Mouse (Mus musculus) embryonic facial prominence, embryonic 14.5 days (tissue): Measurements from ENCODE around the gene Mpp1. TPM values are rescaled to one million over a fixed set of nuclear protein-coding genes. Genes with fewer than 3 reads are reported as not detected.

Experiments used
- ATAC-seq: fragments of 200-750 bp; cut with Nextera tagmentation; 2 replicates; pipeline ENCODE4 v1.8.0; 2017; ENCODE audit warnings: low read depth, moderate number of reproducible peaks, moderate TSS enrichment
- DNase-seq: peaks from one replicate; pipeline ENCODE4 v3.0.0-alpha.2; 2015; ENCODE audit warnings: low spot score
- H3K27ac ChIP-seq: fragments of 300-500 bp; sonication (generic); replicated peaks from 2 replicates; pipeline ENCODE4 v1.5.1; 2014; ENCODE audit warnings: low read depth, mild to moderate bottlenecking, low read length, moderate library complexity
- H3K27me3 ChIP-seq: fragments of 300-500 bp; sonication (generic); replicated peaks from 2 replicates; pipeline ENCODE4 v1.6.1; 2014; ENCODE audit warnings: low read length; ENCODE audit not compliant: control insufficient read depth, insufficient read depth
- H3K36me3 ChIP-seq: fragments of 300-500 bp; sonication (generic); 2 replicates; pipeline ENCODE4 v1.6.1; 2014; ENCODE audit warnings: low read length, mixed read lengths; ENCODE audit not compliant: control insufficient read depth, insufficient read depth
- H3K4me1 ChIP-seq: fragments of 300-500 bp; sonication (generic); 2 replicates; pipeline ENCODE4 v1.6.1; 2014; ENCODE audit warnings: antibody characterized with exemption, low read length; ENCODE audit not compliant: control insufficient read depth, insufficient read depth
- H3K4me2 ChIP-seq: fragments of 300-500 bp; sonication (generic); 2 replicates; pipeline ENCODE4 v1.6.1; 2014; ENCODE audit warnings: low read depth, mild to moderate bottlenecking, low read length, moderate library complexity, mixed read lengths
- H3K4me3 ChIP-seq: fragments of 300-500 bp; sonication (generic); 2 replicates; pipeline ENCODE4 v1.5.1; 2014; ENCODE audit warnings: low read depth, mild to moderate bottlenecking, low read length
- H3K9ac ChIP-seq: fragments of 300-500 bp; sonication (generic); 2 replicates; pipeline ENCODE4 v1.6.1; 2014; ENCODE audit warnings: low read depth, mild to moderate bottlenecking, low read length, moderate library complexity, mixed read lengths
- H3K9me3 ChIP-seq: fragments of 300-500 bp; sonication (generic); 2 replicates; pipeline ENCODE4 v1.6.1; 2016; ENCODE audit warnings: low read length; ENCODE audit not compliant: control insufficient read depth
- WGBS: fragments of 180-500 bp; shearing (Covaris S2); extraction: QIAGEN DNeasy Blood & Tissue Kit; methylation state at CpG from one replicate; pipeline ENCODE4 v1.1.7; 2014; 5-methylcytosine and 5-hydroxymethylcytosine counted together
- polyA plus RNA-seq: library from polyadenylated mRNA; unstranded; fragments of >200 nt; fragmentation: Nextera tagmentation; extraction: Ambion mirVana; gene quantifications from 2 replicates; pipeline ENCODE4 v1.2.1, GENCODE M21; 2014

Gene Mpp1
- polyA plus RNA-seq, 1 experiment from 2014 or later: 48.0 TPM

DNA sequence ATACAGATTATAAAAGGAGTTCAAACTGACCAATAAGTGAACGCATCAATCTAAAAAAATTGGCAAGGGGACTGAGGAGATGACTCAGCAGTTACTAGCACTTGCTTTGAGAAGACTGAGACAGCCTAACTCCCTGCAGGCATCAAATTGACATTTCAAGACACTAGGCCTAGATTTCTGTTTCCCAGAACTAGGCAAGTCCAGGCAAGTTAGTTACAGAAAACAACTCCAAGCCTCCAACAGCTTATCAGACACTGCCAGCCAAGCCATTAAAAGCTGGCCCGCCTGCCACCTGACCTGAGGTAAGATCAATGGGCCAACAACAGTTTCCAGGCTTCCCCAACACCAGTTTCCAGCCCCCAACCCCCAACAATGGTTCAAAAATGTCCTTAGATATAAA is 6.9 kb upstream of the Mpp1 start:
- Histone ChIP-seq H3K27ac (no peak overlapping the region), H3K4me1 (no peaks in the 10 kb centered on the region), H3K9ac (no peak overlapping the region), H3K4me3 (no peak overlapping the region), H3K9me3 (no peaks in the 10 kb centered on the region), H3K36me3 (no peaks in the 10 kb centered on the region), H3K27me3 (no peaks in the 10 kb centered on the region), H3K4me2 (no peak overlapping the region)
- WGBS: 77% methylated on average over 2 of the region's 2 CpGs
- no peak for ATAC-seq
- DNase-seq: no peak

DNA sequence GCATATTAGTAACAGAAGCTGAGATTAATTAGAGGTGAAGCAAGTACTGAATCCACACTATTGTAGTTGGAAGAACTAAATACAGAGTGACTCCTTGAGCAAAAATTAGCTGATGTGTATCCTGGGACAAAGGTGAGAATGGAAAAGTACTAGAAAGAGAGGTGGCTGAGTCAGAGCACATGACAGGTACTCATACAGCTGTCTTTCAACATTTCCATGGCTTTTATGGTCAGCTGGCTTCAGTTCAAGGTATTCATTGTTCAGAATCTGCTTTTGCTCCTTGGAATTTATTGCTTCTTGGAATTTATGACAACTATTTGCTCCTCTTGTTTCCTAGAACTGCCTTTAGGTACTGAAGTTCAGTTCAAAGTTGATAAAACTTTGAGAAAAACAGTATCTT is 6.1 kb upstream of the Mpp1 start:
- ATAC-seq (no peak), DNase-seq (no peak)
- H3K9ac ChIP-seq: no peak overlapping the region
- H3K4me2 ChIP-seq: no peak overlapping the region
- H3K27me3 ChIP-seq: no peaks in the 10 kb centered on the region
- no peaks in the 10 kb centered on the region for H3K4me1 ChIP-seq
- no peaks in the 10 kb centered on the region for H3K9me3 ChIP-seq
- H3K4me3 ChIP-seq: no peak overlapping the region
- H3K36me3 ChIP-seq: no peaks in the 10 kb centered on the region
- no peak overlapping the region for H3K27ac ChIP-seq

DNA sequence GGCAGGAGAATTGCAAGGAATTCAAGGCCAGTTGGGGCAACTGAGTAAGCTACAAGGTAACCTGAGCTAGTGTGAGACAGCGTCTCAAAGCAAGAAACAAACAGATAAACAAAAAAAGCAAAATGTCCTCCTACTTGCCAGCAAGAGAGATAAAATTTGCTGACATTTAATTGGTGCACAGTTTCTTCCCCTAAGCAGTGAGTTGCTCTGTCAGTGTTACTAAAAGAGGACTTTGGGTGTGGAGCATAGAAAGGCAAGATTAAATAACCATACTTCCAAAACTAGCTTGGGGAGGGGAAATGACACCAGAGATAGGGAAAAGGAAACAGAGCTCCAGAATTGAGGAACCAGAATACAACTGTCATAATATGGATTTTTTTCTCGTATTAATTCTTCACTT is 1.3 kb downstream of the Mpp1 start:
- Histone ChIP-seq H3K4me2 (peak overlapping the region; percentile 54; the same call in 1 of the 2 replicates), H3K27me3 (no peaks in the 10 kb centered on the region), H3K4me3 (no peak overlapping the region), H3K36me3 (0 out of 2 replicates have a peak, but pooled peaks cover 8% of the 10 kb centered on the region), H3K27ac (no peak overlapping the region), H3K4me1 (no peaks in the 10 kb centered on the region), H3K9ac (no peak overlapping the region), H3K9me3 (no peaks in the 10 kb centered on the region)
- DNase-seq (no peak), ATAC-seq (no peak)
- WGBS: 72% methylated on average over 2 of the region's 2 CpGs

DNA sequence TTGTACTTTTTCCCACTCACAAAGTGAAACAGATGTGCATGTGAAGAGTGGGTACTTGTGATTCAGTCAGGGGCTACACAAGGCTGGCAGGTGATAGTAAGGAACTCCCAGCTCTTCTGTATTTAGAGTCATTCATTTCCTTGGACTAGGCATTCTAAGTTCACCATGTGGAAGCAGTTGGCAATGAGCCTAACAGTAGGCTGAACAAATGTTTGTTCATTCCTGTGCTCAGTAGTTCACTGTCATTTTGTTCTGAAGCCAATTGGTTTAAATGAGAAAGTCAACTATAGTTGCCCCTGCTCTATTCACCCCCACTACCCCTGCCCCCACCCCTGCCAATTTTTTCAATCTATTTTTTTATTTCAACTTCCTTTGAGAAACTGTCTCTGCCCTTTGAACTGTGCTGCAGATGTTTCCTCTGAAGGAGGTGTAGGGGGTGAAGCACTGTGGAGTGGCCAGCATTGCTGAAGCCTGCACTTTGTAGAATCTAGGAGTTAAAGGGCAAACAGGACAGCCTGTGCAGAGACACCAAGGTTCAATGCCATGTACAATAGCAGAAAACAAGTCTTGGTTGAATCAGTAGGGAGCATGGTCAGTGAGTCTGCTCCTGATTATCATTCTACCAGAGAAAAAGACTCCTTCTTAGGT is 2.4 kb downstream of the Mpp1 start:
- Histone ChIP-seq H3K27ac (no peak overlapping the region), H3K9ac (no peak overlapping the region), H3K4me3 (no peak overlapping the region), H3K4me2 (no peak overlapping the region), H3K27me3 (no peaks in the 10 kb centered on the region), H3K36me3 (0 out of 2 replicates have a peak, but pooled peaks cover 8% of the 10 kb centered on the region), H3K9me3 (no peaks in the 10 kb centered on the region), H3K4me1 (no peaks in the 10 kb centered on the region)
- ATAC-seq (no peak), DNase-seq (peak; percentile 17)

DNA sequence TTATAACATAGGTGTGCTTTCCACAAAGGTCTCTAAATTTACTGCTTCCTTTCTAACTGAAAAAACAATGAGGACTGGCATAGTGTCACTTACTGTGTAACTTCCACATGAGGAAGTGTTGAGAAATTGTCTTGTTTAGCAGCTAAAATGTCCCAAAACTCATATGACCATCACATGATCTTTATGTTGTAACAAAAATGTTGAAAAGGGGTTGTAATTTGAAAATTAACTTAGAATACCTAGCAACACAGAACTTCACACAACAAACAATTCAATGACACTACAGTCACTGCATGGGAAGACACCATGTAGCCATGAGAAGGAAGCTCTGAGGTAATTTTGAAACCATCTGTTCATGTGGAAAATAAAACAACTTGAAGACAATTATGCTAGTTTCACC is 3.9 kb downstream of the Mpp1 start:
- Histone ChIP-seq H3K4me3 (no peak overlapping the region), H3K27ac (no peak overlapping the region), H3K4me2 (no peak overlapping the region), H3K9ac (no peak overlapping the region), H3K9me3 (no peaks in the 10 kb centered on the region), H3K4me1 (no peaks in the 10 kb centered on the region), H3K36me3 (0 out of 2 replicates have a peak, but pooled peaks cover 8% of the 10 kb centered on the region), H3K27me3 (no peaks in the 10 kb centered on the region)
- DNase-seq: no peak
- ATAC-seq: no peak

DNA sequence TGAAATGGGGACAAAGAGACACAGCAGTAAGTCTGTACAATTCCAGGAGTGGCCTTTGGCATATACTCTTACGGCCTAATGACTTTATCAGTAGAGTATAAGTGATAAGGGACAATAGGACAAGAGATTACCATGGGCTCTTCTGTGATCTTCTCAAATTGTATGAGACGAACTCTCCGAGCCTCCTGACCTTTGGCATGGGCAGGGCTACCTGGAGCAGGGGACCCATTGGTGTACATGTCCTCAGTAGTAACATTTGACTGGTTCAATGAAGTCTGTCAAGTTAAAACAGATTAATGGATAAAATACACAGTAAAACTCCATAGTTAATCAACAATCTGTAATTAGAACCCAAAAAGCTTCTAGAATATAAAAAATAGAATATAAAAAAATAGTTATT is 5.2 kb downstream of the Mpp1 start:
- no peak overlapping the region for H3K4me3 ChIP-seq
- no peak for ATAC-seq
- 82% methylated on average over 3 of the region's 3 CpGs for WGBS

DNA sequence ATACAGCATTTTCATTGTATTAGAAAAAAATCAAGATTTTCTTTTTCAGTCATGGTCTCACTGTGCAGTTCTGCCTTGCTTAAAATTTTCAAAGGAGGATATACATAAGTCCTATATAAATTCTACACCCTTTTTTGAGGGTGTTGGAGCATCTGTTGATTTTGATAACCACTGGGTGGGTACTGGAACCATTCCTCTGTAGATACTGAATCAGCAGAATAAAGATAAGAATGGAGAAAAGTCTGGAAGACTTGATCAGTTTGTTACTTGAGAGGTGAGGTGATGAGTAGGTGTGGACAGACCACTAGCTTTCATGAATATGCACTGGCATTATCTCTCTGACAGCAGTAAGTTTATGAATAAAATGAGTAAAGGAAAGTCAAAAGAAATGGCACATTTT is 15.3 kb downstream of the Mpp1 start:
- H3K4me3 ChIP-seq: no peak overlapping the region
- no peaks in the 10 kb centered on the region for H3K27me3 ChIP-seq
- no peak overlapping the region for H3K4me2 ChIP-seq
- no peaks in the 10 kb centered on the region for H3K4me1 ChIP-seq
- no peaks in the 10 kb centered on the region for H3K9me3 ChIP-seq
- H3K27ac ChIP-seq: no peak overlapping the region
- DNase-seq: no peak
- H3K36me3 ChIP-seq: peaks cover 22% of the 10 kb centered on the region
- no peak overlapping the region for H3K9ac ChIP-seq
- no peak for ATAC-seq

More for the DNA sequence above, 5.2 kb downstream of the Mpp1 start:
- Histone ChIP-seq H3K9me3 (no peaks in the 10 kb centered on the region), H3K9ac (no peak overlapping the region), H3K27me3 (no peaks in the 10 kb centered on the region), H3K4me1 (no peaks in the 10 kb centered on the region), H3K27ac (no peak overlapping the region), H3K36me3 (0 out of 2 replicates have a peak, but pooled peaks cover 8% of the 10 kb centered on the region), H3K4me2 (no peak overlapping the region)
- no peak for DNase-seq

DNA sequence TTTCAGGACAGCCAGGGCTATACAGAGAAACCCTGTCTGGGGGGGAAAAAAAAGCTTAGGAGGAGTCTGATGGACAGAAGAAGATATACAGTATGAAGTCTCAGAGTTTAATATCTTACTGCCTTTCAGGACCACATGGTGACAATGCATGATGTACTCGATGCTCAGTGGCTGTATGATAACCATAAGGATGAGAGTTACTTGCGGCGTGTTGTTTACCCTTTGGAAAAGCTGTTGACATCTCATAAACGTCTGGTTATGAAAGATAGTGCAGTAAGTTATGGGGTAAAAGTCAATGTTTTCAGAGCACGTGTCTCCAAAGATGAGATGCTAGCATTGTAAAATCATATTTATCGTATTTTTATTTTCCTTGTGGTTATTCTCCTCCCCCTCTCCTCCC is 28.5 kb downstream of the Mpp1 start:
- Histone ChIP-seq H3K4me2 (no peak overlapping the region), H3K9ac (no peak overlapping the region), H3K27ac (no peak overlapping the region), H3K4me1 (no peaks in the 10 kb centered on the region), H3K36me3 (peaks cover 55% of the 10 kb centered on the region), H3K4me3 (no peak overlapping the region), H3K27me3 (no peaks in the 10 kb centered on the region), H3K9me3 (no peaks in the 10 kb centered on the region)
- DNase-seq: no peak
- no peak for ATAC-seq
- WGBS: 89% methylated on average over 6 of the region's 6 CpGs

DNA sequence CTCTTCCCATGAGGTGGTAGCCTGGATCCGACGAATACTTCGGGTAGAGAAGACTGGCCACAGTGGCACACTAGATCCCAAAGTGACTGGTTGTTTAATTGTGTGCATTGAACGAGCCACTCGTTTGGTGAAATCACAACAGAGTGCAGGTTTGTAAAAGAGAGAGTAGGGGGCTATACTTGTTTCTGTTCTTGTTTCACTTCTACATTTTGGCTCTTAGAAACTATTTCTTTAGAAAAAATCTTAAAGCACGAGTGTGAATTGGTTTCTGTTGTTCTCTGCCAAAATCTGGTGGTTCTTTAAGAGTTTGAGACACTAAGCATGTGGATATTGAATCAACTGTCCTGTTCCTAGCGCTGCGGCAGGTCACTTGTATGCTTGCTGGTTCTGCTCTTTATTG is 32.0 kb downstream of the Mpp1 start:
- H3K4me2 ChIP-seq: no peak overlapping the region
- WGBS: 87% methylated on average over 8 of the region's 8 CpGs

More for the DNA sequence above, 32.0 kb downstream of the Mpp1 start:
- H3K9me3 ChIP-seq: no peaks in the 10 kb centered on the region
- peaks cover 30% of the 10 kb centered on the region for H3K36me3 ChIP-seq
- DNase-seq (no peak), ATAC-seq (no peak)
- no peaks in the 10 kb centered on the region for H3K4me1 ChIP-seq
- H3K9ac ChIP-seq: no peak overlapping the region
- H3K27ac ChIP-seq: no peak overlapping the region
- H3K27me3 ChIP-seq: no peaks in the 10 kb centered on the region
- H3K4me3 ChIP-seq: no peak overlapping the region
